Mouse (Mus musculus) intestine, embryonic 14.5 days (tissue): ENCODE measurements at regions not wholly inside any gene's neighbourhood (a gene's known extent, or its start where the extent isn't known, plus 50 kb on each side); places are given as distances from the start of the nearest gene placed in this dataset.

ENCODE experiments used
- ATAC-seq: fragments of 200-750 bp; cut with Nextera tagmentation; replicated peaks from 2 replicates; pipeline ENCODE4 v1.8.0; 2017; ENCODE audit warnings: low read depth, moderate number of reproducible peaks, moderate TSS enrichment, moderate library complexity; ENCODE audit not compliant: low FRiP score, low TSS enrichment
- DNase-seq: peaks from one replicate; pipeline ENCODE4 v3.0.0-alpha.2; 2018; ENCODE audit warnings: low spot score
- H3K27ac ChIP-seq: fragments of 300-500 bp; sonication (generic); 2 replicates; pipeline ENCODE4 v1.5.1; 2014; ENCODE audit warnings: low read depth, mild to moderate bottlenecking, control low read depth
- H3K27me3 ChIP-seq: fragments of 300-500 bp; sonication (generic); replicated peaks from 2 replicates; pipeline ENCODE4 v1.6.1; 2014; ENCODE audit warnings: low read length, control low read depth; ENCODE audit not compliant: control insufficient read depth, insufficient read depth
- H3K36me3 ChIP-seq: fragments of 300-500 bp; sonication (generic); 2 replicates; pipeline ENCODE4 v1.6.1; 2014; ENCODE audit warnings: low read length, control low read depth; ENCODE audit not compliant: control insufficient read depth, insufficient read depth
- H3K4me1 ChIP-seq: fragments of 300-500 bp; sonication (generic); replicated peaks from 2 replicates; pipeline ENCODE4 v1.6.1; 2014; ENCODE audit warnings: low read length, control low read depth, mixed read lengths; ENCODE audit not compliant: control insufficient read depth, insufficient read depth
- H3K4me2 ChIP-seq: fragments of 300-500 bp; sonication (generic); 2 replicates; pipeline ENCODE4 v1.6.1; 2014; ENCODE audit warnings: low read length
- H3K4me3 ChIP-seq: fragments of 300-500 bp; sonication (generic); 2 replicates; pipeline ENCODE4 v1.5.1; 2014; ENCODE audit warnings: low read depth, low read length, control low read depth, mixed read lengths
- H3K9ac ChIP-seq: fragments of 300-500 bp; sonication (generic); 2 replicates; pipeline ENCODE4 v1.6.1; 2014; ENCODE audit warnings: mild to moderate bottlenecking, low read length
- H3K9me3 ChIP-seq: fragments of 300-500 bp; sonication (generic); 2 replicates; pipeline ENCODE4 v1.6.1; 2016; ENCODE audit warnings: low read length, control low read depth; ENCODE audit not compliant: control insufficient read depth
- WGBS: fragments of 180-500 bp; shearing (Covaris S2); extraction: QIAGEN DNeasy Blood & Tissue Kit; methylation state at CpG from one replicate; pipeline ENCODE4 v1.1.7; 2014; 5-methylcytosine and 5-hydroxymethylcytosine counted together

DNA sequence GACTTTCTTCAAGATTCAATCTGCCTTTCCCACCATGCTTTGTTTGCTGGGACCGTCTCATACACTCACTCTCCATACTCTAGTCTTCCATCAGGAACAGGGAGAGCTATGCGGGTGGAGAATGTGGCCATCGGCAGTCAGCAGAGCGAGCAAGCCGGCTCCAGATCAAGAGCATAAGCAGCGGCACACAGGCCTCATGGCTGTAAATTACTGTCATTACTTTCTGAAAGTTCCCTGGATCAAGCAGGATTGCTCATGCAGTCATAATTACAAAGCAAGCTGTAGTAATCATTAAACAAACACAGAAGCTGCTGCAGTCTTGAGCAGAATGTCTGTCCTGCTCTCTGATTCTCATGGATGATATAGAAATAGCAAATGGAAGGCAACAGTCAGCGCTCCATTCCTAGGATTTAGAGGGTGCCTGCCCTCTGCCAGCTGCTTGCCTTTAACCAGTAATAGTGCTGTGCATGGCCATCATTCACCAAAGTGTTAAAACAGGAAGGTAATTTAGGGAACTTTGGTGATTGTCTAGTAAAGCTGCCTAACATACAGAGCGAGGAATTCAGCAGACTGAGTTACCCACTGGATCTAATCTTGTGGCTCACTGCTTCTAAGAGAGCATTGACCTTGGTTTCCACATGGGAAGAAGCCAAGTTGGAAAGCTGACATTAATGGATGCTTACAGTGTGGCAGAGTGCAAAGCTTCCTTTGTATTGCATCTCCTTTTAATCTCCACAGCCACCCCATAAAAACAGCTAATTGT is 298.2 kb downstream of the 1190002N15Rik start:
- Histone ChIP-seq H3K36me3 (no peaks in the 10 kb centered on the region), H3K9ac (no peak overlapping the region), H3K9me3 (no peaks in the 10 kb centered on the region), H3K4me3 (no peak overlapping the region), H3K4me2 (no peak overlapping the region), H3K27ac (no peak overlapping the region), H3K4me1 (0 out of 2 replicates have a peak, but pooled peaks cover 4% of the 10 kb centered on the region), H3K27me3 (no peaks in the 10 kb centered on the region)
- ATAC-seq (no peak), DNase-seq (no peak)
- 41% methylated on average over 8 of the region's 8 CpGs for WGBS

- no peaks in the 10 kb centered on the region for H3K9me3 ChIP-seq
- 0 out of 2 replicates have a peak, but pooled peaks cover 4% of the 10 kb centered on the region for H3K4me1 ChIP-seq
- H3K27me3 ChIP-seq: no peaks in the 10 kb centered on the region
- DNase-seq (no peak), ATAC-seq (no peak)
- H3K4me2 ChIP-seq: no peak overlapping the region
- H3K36me3 ChIP-seq: no peaks in the 10 kb centered on the region
- no peak overlapping the region for H3K4me3 ChIP-seq
- no peak overlapping the region for H3K9ac ChIP-seq
- H3K27ac ChIP-seq: no peak overlapping the region
Measured at GRCm38 (mm10) chr9:94238565-94238964, 299.3 kb downstream of the 1190002N15Rik start.

- DNase-seq (no peak), ATAC-seq (no peak)
- Histone ChIP-seq H3K36me3 (no peaks in the 10 kb centered on the region), H3K4me2 (no peak overlapping the region), H3K27ac (no peak overlapping the region), H3K4me3 (no peak overlapping the region), H3K9ac (no peak overlapping the region), H3K27me3 (no peaks in the 10 kb centered on the region), H3K9me3 (no peaks in the 10 kb centered on the region), H3K4me1 (no peaks in the 10 kb centered on the region)
- 81% methylated on average over 2 of the region's 2 CpGs for WGBS
Measured at GRCm38 (mm10) chr9:94229537-94229936, 308.3 kb downstream of the 1190002N15Rik start.

DNA sequence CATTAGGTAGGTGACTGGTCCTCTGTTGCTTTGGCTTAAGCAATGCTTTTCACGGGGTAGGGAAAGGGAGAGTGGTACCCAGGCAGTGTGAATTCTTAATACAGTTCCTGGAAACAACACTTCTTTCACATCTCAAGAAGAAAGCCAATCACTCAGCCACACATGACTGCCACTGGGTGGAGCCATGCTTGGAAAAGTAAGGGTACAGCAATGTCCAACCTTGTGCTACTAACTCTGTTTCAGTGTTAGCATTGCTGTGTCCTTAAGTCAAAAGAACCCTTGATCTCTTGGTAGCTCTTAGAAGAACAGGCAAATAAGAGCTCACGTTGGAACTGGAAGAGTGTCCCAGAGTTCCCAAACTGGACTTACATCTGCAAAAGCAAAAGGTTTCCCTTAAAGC is 318.8 kb downstream of the 1190002N15Rik start:
- 69% methylated on average over 2 of the region's 2 CpGs for WGBS

GRCm38 (mm10) chr9:94216414-94217279 is 321.2 kb downstream of the 1190002N15Rik start:
- no peaks in the 10 kb centered on the region for H3K9me3 ChIP-seq
- H3K4me1 ChIP-seq: no peaks in the 10 kb centered on the region
- H3K9ac ChIP-seq: no peak overlapping the region
- H3K36me3 ChIP-seq: no peaks in the 10 kb centered on the region
- no peak overlapping the region for H3K4me3 ChIP-seq
- no peak for ATAC-seq
- DNase-seq: no peak
- 65% methylated on average over 8 of the region's 8 CpGs for WGBS
- H3K27ac ChIP-seq: no peak overlapping the region
- no peaks in the 10 kb centered on the region for H3K27me3 ChIP-seq
- no peak overlapping the region for H3K4me2 ChIP-seq

More for the DNA sequence above, 318.8 kb downstream of the 1190002N15Rik start:
- H3K9ac ChIP-seq: no peak overlapping the region
- H3K9me3 ChIP-seq: no peaks in the 10 kb centered on the region
- ATAC-seq (no peak), DNase-seq (no peak)
- no peaks in the 10 kb centered on the region for H3K36me3 ChIP-seq
- H3K4me2 ChIP-seq: no peak overlapping the region
- H3K4me1 ChIP-seq: no peaks in the 10 kb centered on the region
- H3K4me3 ChIP-seq: no peak overlapping the region
- H3K27me3 ChIP-seq: no peaks in the 10 kb centered on the region
- H3K27ac ChIP-seq: no peak overlapping the region

- Histone ChIP-seq H3K27ac (no peak overlapping the region), H3K4me1 (no peaks in the 10 kb centered on the region), H3K4me2 (no peak overlapping the region), H3K9ac (no peak overlapping the region), H3K4me3 (no peak overlapping the region), H3K9me3 (no peaks in the 10 kb centered on the region), H3K27me3 (no peaks in the 10 kb centered on the region), H3K36me3 (no peaks in the 10 kb centered on the region)
- DNase-seq (no peak), ATAC-seq (no peak)
- 40% methylated on average over 9 of the region's 9 CpGs for WGBS
Measured at GRCm38 (mm10) chr9:94210467-94211249, 327.2 kb downstream of the 1190002N15Rik start.

- Histone ChIP-seq H3K9me3 (no peaks in the 10 kb centered on the region), H3K9ac (no peak overlapping the region), H3K4me3 (no peak overlapping the region), H3K4me1 (no peaks in the 10 kb centered on the region), H3K36me3 (no peaks in the 10 kb centered on the region), H3K27ac (no peak overlapping the region), H3K27me3 (no peaks in the 10 kb centered on the region), H3K4me2 (no peak overlapping the region)
- no peak for ATAC-seq
- 92% methylated on average over 3 of the region's 3 CpGs for WGBS
- no peak for DNase-seq
Measured at GRCm38 (mm10) chr9:94208987-94209386, 328.9 kb downstream of the 1190002N15Rik start.

GRCm38 (mm10) chr9:94200892-94201291 is 337.0 kb downstream of the 1190002N15Rik start:
- 92% methylated on average over 1 of the region's 1 CpGs for WGBS
- no peak for ATAC-seq

More at GRCm38 (mm10) chr9:94200892-94201291, 337.0 kb downstream of the 1190002N15Rik start:
- H3K4me1 ChIP-seq: no peaks in the 10 kb centered on the region
- no peaks in the 10 kb centered on the region for H3K9me3 ChIP-seq
- H3K4me2 ChIP-seq: no peak overlapping the region
- H3K27ac ChIP-seq: no peak overlapping the region
- DNase-seq: no peak
- no peaks in the 10 kb centered on the region for H3K27me3 ChIP-seq
- no peaks in the 10 kb centered on the region for H3K36me3 ChIP-seq
- no peak overlapping the region for H3K4me3 ChIP-seq
- H3K9ac ChIP-seq: no peak overlapping the region
